Mouse (Mus musculus): Measurements from ENCODE around the gene Rdh16.
"Not testable (repeated sequence)": the region's sequence is repeated elsewhere in the genome, so short reads cannot be mapped to it uniquely, and the experiment has no call there.

Rdh16 gene

GRCm38 (mm10) chr10:127800891-127801290, at the start of gene Rdh16:
Rdh16 (plus strand) TSS chr10:127801152.
- no peak for DNase-seq (ENCODE audit: low spot score in 2 of 2)

- DNase-seq (ENCODE audit: low spot score in 2 of 2): no peak
These were observed 49.4 kb upstream of the Rdh16 start, which contains the start of gene Gpr182 for GRCm38 (mm10) chr10:127751548-127751947. Gpr182 (minus strand) TSS chr10:127751732.

DNA sequence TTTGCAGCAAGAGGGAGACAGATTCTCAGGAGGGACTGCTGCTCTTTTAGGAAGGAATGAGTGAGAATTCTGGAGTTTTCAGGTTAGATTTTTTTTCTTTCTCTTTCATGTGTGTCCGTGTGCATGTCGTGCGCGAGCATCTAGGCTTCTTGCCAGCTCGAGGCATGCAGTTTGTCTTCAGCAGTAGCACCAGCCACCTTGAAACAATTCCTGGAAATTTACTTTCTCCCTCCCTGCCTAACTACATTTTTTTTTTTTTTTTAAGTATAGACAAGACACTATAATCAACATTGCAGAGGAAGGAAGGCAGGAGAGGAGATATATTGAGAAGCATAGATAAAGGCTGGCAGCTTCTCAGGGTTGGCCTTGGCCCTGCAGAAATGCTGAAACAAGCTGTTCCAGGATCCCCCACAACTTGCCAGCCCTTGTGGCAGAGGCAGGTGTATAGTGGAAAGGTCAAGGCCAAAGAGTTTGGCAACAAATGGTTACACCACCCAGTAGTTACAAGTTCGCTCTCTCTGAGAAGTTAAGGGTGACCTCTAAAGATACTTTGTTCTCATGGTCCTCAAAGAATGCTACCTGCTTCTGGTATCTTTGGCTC, 46.3 kb upstream of the Rdh16 start:
- DNase-seq (ENCODE audit: low spot score in 2 of 2): no peak

DNA sequence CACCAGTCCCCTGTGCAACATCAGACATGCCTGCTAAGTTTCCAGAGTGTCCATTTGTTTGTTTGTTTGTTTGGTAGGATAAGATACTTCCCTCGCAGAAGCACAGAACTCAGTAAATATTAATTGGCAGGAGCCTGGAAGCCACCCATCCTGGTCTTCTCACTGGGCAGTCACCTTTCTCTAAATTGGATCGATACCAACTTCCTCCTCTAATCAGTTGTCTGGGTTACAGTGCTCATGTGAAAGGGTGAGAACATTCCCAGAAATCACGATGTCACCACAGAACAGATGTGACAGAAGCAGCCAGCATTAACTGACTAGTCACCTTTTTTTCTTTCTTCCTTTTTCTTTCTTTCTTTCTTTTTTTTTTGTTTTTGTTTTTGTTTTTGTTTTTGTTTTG, 45.7 kb upstream of the Rdh16 start:
- DNase-seq (ENCODE audit: low spot score in 2 of 2): no peak

GRCm38 (mm10) chr10:127755770-127756468, 45.0 kb upstream of the Rdh16 start:
- no peak for DNase-seq (ENCODE audit: low spot score in 2 of 2)

GRCm38 (mm10) chr10:127759181-127760110, 41.5 kb upstream of the Rdh16 start, which contains the start of the genes Rdh1 and Rdh16f1:
Rdh1 (plus strand) TSS chr10:127759721.
Rdh16f1 (plus strand) TSS chr10:127759787.
- DNase-seq (ENCODE audit: low spot score in 2 of 2): no peak

DNA sequence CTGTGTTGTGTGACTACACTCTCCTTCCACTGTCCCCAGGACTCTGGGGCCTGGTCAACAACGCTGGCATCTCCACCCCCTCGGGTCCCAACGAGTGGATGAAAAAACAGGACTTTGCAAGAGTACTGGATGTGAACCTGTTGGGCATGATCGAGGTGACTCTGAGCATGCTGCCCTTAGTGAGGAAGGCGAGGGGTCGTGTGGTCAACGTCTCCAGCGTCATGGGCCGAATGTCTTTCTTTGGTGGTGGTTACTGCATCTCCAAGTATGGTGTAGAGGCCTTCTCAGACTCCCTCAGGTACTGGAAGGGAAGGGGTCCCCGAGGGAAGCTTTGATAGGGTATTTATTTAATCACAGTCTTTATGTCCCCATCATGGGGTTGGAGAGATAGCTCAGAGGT, 38.0 kb upstream of the Rdh16 start:
- DNase-seq (ENCODE audit: low spot score in 2 of 2): not testable (repeated sequence)

DNA sequence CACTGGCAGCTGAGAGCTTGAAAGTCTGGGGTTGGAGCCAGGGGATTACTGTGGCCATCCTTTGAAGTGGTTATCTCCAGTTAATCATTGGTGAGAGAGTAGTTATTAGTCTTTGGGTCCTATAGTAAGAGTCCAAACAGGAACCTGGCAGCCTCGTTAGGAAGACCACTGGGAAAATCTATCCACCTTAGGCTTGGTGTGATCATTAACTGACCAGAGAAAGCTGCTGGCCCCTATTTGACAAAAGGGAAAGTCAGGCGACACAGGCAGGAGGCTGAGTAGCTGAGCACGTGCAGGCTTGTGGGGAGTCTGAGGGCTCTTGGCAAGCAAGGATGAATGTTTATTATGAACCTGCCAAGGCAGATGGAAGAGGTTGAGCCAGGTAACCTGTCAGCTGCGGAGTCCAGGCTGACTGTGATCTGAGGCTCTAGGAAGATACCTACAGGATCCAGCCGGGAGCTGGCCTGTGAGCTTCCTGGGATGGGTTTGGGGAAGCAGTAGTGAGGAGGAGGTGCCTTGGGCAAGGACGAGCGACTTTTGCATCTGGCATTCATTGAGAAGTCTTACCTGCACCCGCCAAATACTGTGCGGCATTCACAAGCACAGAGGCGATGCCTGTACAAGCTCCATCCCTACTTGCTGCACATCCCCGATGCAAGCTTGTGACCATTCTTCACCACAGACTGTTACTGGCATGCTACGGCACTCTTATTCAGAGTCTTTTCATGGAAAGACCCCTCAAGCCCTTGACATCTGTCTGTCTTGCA, 36.9 kb upstream of the Rdh16 start:
- no peak for DNase-seq (ENCODE audit: low spot score in 2 of 2)

DNA sequence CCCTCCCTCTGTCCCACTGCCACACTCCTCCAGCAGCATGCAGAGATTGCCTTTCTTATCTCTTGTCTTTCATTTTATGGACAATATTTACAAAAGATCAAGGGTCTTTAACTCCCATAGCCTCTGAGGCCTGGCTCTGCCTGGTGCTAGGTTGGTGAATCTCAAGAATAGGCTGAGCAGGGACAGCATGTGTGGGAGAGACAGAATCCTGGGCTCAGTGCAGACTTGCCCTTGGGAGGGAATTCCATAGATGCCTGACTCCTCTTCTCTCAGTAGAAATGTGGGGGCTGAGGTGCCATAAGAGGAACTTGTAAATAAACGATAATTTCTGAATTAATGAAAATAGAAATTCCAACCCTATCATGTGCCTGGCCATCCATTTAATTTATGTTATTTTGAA, 34.4 kb upstream of the Rdh16 start:
- DNase-seq (ENCODE audit: low spot score in 2 of 2): no peak

- DNase-seq (ENCODE audit: low spot score in 2 of 2): no peak
These were observed 24.9 kb upstream of the Rdh16 start, which contains the start of gene Rdh9 for GRCm38 (mm10) chr10:127776011-127776410. Rdh9 (plus strand) TSS chr10:127776386.

GRCm38 (mm10) chr10:127782321-127782720, 18.6 kb upstream of the Rdh16 start:
- not testable (repeated sequence) for DNase-seq (ENCODE audit: low spot score in 2 of 2)

GRCm38 (mm10) chr10:127785411-127785810, 15.5 kb upstream of the Rdh16 start:
- not testable (repeated sequence) for DNase-seq (ENCODE audit: low spot score in 2 of 2)

DNA sequence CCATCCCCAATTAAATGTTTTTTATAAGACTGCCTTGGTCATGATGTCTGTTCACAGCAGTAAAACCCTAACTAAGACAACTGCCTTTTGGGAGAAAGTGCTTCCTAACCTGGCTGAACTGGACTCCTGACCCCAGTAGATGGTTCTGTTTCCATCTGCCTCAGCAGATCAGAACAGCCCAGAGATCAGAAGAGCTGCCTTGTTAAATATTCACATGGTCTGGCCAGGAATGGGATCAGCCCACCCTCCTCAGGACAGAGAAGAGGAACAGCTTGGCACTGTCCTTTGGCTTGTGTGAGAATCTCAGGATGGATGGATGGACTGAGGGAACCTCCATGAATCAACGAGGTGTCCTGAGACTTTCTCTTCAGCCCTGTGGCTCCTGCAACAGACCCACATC, 1.7 kb upstream of the Rdh16 start:
- no peak for DNase-seq (ENCODE audit: low spot score in 2 of 2)

DNA sequence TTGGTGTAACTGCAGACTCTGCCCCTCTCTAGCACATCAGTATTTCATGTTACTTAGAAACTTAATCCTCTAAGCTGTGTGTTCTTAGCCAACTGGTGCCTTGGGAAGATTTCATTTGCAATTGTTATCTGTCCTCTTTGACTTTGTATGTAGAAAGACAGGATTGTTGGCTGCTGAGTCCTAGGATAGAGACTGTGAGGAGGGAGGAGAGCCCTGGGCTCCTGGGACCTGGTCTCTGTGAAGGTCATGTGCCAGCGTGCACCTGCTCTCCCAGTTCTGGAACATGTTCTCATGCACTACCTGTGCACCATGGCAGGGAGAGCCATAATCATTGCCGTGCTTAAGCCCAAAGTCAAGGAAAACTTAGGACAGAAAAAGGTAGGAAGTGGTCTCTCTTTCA, 660 bp downstream of the Rdh16 start:
- no peak for DNase-seq (ENCODE audit: low spot score in 2 of 2)

DNA sequence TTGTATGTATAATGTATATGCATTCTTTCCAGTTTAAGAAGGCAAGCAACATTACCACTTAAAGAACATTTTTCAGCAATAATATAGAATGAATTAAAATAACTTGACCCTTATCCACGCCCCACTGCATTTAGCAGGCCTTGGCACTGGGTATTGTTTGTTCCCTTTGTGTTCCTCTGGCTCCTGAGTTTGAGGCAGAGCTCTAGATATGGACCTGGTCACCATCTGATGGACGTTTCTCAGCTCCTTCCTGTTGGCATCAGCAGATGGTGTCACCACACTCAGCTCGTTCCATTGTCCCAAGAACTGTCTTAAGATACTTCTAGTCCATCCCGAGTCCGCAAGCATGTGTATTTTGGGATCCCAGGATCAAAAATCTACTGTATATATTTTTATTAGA, 1.3 kb downstream of the Rdh16 start:
- no peak for DNase-seq (ENCODE audit: low spot score in 2 of 2)

GRCm38 (mm10) chr10:127804416-127804815, 3.5 kb downstream of the Rdh16 start:
- DNase-seq (ENCODE audit: low spot score in 2 of 2): no peak

GRCm38 (mm10) chr10:127815888-127816287, 14.9 kb downstream of the Rdh16 start:
- no peak for DNase-seq (ENCODE audit: low spot score in 2 of 2)

GRCm38 (mm10) chr10:127817268-127817910, 16.4 kb downstream of the Rdh16 start:
- DNase-seq (ENCODE audit: low spot score in 2 of 2): not testable (repeated sequence)

GRCm38 (mm10) chr10:127821806-127822205, 20.9 kb downstream of the Rdh16 start:
- not testable (repeated sequence) for DNase-seq (ENCODE audit: low spot score in 2 of 2)

DNA sequence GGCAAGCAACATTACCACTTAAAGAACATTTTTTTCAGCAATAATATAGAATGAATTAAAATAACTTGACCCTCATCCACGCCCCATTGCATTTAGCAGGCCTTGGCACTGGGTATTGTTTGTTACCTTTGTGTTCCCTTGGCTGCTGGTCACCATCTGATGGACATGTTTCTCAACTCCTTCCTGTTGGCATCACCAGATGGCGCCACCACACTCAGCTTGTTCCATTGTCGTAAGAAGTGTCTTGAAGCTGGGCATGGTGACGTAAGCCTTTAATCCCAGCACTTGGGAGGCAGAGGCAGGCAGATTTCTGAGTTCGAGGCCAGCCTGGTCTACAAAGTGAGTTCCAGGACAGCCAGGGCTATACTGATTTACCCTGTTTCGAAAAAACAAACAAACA, 24.4 kb downstream of the Rdh16 start:
- no peak for DNase-seq (ENCODE audit: low spot score in 2 of 2)

- no peak for DNase-seq (ENCODE audit: low spot score in 2 of 2)
These were observed 28.2 kb downstream of the Rdh16 start for GRCm38 (mm10) chr10:127829121-127829520.

Data from frontal cortex, postnatal 10 days (tissue).